Mouse (Mus musculus) liver, embryonic 13.5 days (tissue): ENCODE measurements around the gene Med18. TPM values are rescaled to one million over a fixed set of nuclear protein-coding genes. Genes with fewer than 3 reads are reported as not detected.
"Not testable (repeated sequence)": the region's sequence is repeated elsewhere in the genome, so short reads cannot be mapped to it uniquely, and the experiment has no call there.

ENCODE experiments used
- ATAC-seq: fragments of 200-750 bp; cut with Nextera tagmentation; 2 replicates; pipeline ENCODE4 v1.8.0; 2017; ENCODE audit warnings: low read depth, mild to moderate bottlenecking, moderate number of reproducible peaks, moderate library complexity
- DNase-seq: peaks from one replicate; pipeline ENCODE4 v3.0.0; 2022
- H3K27ac ChIP-seq: fragments of 300-500 bp; sonication (generic); 2 replicates; pipeline ENCODE4 v1.5.1; 2015; ENCODE audit warnings: moderate library complexity, mild to moderate bottlenecking, inconsistent platforms
- H3K27me3 ChIP-seq: fragments of 300-500 bp; sonication (generic); 2 replicates; pipeline ENCODE4 v1.6.1; 2015; ENCODE audit warnings: mild to moderate bottlenecking, inconsistent platforms
- H3K36me3 ChIP-seq: fragments of 300-500 bp; sonication (generic); 2 replicates; pipeline ENCODE4 v1.6.1; 2015; ENCODE audit warnings: mild to moderate bottlenecking, inconsistent platforms
- H3K4me1 ChIP-seq: fragments of 300-500 bp; sonication (generic); replicated peaks from 2 replicates; pipeline ENCODE4 v1.6.1; 2015; ENCODE audit warnings: inconsistent platforms
- H3K4me2 ChIP-seq: fragments of 300-500 bp; sonication (generic); 2 replicates; pipeline ENCODE4 v1.6.1; 2015; ENCODE audit warnings: inconsistent platforms, mild to moderate bottlenecking, moderate library complexity
- H3K4me3 ChIP-seq: fragments of 300-500 bp; sonication (generic); replicated peaks from 2 replicates; pipeline ENCODE4 v1.5.1; 2015; ENCODE audit warnings: mild to moderate bottlenecking, inconsistent platforms
- H3K9ac ChIP-seq: fragments of 300-500 bp; sonication (generic); 2 replicates; pipeline ENCODE4 v1.6.1; 2015; ENCODE audit warnings: mild to moderate bottlenecking, inconsistent platforms
- H3K9me3 ChIP-seq: fragments of 300-500 bp; sonication (generic); replicated peaks from 2 replicates; pipeline ENCODE4 v1.6.1; 2016; ENCODE audit warnings: inconsistent platforms
- WGBS: fragments of 180-500 bp; shearing (Covaris S2); methylation state at CpG from one replicate; pipeline ENCODE4 v1.1.7; 2015; ENCODE audit not compliant: insufficient replicate concordance; 5-methylcytosine and 5-hydroxymethylcytosine counted together
- polyA plus RNA-seq: library from polyadenylated mRNA; unstranded; fragments of >200 nt; fragmentation: Nextera tagmentation; extraction: Ambion mirVana; gene quantifications from 2 replicates; pipeline ENCODE4 v1.2.1, GENCODE M21; 2015

Med18 gene
- polyA plus RNA-seq, 1 experiment from 2014 or later: 17.1 TPM

- Histone ChIP-seq H3K36me3 (peaks cover 68% of the 10 kb centered on the region), H3K4me3 (no peak overlapping the region), H3K27me3 (no peaks in the 10 kb centered on the region), H3K4me1 (peaks cover 23% of the 10 kb centered on the region), H3K27ac (no peak overlapping the region; the same call in 1 of the 2 replicates), H3K4me2 (no peak overlapping the region), H3K9ac (no peak overlapping the region), H3K9me3 (no peaks in the 10 kb centered on the region)
- ATAC-seq: no peak
- WGBS: 57% methylated on average over 20 of the region's 20 CpGs
- no peak for DNase-seq
Measured at GRCm38 (mm10) chr4:132494271-132494918, 30.7 kb upstream of the Med18 start.

DNA sequence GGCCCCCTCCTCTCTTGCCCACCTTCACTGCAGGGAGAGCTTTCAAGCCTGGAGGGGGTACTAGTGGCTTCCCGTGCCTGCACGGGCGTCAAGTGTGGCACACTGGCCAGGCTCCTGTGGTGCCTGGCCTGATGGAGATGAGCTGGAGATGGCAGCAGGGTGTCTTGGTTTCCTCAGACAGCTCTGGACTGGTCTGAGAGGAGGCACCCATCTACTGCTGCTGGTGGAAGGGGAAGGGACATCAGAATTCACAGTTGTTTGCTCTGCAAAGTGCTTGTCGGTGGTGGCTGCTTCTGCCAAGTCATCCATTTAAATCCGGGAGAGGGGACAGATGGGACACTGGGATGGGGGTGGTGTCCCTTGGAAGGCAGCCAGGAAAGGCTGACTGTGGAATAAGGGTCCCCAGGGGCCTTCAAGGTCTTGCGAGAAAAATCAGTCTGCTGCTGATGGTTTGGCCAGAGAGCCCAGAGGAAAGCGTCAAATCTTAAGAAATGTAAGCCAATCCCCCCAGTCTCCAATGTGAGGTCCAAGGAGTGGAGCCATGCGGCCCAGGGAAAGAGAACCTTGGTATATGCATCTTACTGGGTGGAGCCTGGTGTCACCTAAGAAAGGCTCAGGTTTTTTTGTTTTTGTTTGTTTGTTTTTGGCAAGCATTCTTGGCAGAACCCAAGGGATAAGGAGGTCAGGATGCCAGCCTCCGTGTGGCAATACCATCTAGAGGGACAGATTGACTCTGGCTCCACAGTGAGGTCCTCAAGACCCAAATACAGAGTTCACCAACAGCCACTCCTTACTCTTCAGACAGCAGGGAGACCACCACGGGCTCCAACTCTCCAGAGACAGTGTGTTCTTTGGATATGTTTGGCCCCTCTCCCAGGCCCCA lies 28.7 kb upstream of the Med18 start:
- ATAC-seq (peak; percentile 37), DNase-seq (no peak)
- WGBS: 75% methylated on average over 10 of the region's 10 CpGs
- Histone ChIP-seq H3K27ac (peak overlapping the region; percentile 62), H3K36me3 (peaks cover 48% of the 10 kb centered on the region), H3K4me3 (no peak overlapping the region), H3K9me3 (no peaks in the 10 kb centered on the region), H3K4me2 (no peak overlapping the region), H3K9ac (no peak overlapping the region), H3K4me1 (peaks cover 23% of the 10 kb centered on the region), H3K27me3 (no peaks in the 10 kb centered on the region)

- Histone ChIP-seq H3K9me3 (no peaks in the 10 kb centered on the region), H3K4me1 (peaks cover 23% of the 10 kb centered on the region), H3K36me3 (peaks cover 41% of the 10 kb centered on the region), H3K4me2 (no peak overlapping the region), H3K9ac (no peak overlapping the region), H3K27me3 (no peaks in the 10 kb centered on the region), H3K27ac (peak overlapping the region; percentile 62), H3K4me3 (no peak overlapping the region)
- DNase-seq (no peak), ATAC-seq (peak; percentile 54)
- WGBS: 75% methylated on average over 6 of the region's 6 CpGs
Measured at GRCm38 (mm10) chr4:132491748-132492147, 28.0 kb upstream of the Med18 start.

GRCm38 (mm10) chr4:132491057-132491456 lies 27.3 kb upstream of the Med18 start:
- Histone ChIP-seq H3K9ac (no peak overlapping the region), H3K4me3 (no peak overlapping the region), H3K27ac (peak overlapping the region; percentile 48; the same call in 1 of the 2 replicates), H3K4me1 (peaks cover 23% of the 10 kb centered on the region), H3K4me2 (no peak overlapping the region), H3K27me3 (no peaks in the 10 kb centered on the region), H3K9me3 (no peaks in the 10 kb centered on the region), H3K36me3 (peaks cover 34% of the 10 kb centered on the region)
- DNase-seq: no peak
- ATAC-seq: no peak
- WGBS: 76% methylated on average over 8 of the region's 8 CpGs

GRCm38 (mm10) chr4:132490273-132491010 lies 26.7 kb upstream of the Med18 start:
- no peak overlapping the region for H3K9ac ChIP-seq
- 62% methylated on average over 15 of the region's 15 CpGs for WGBS
- H3K4me1 ChIP-seq: peaks cover 23% of the 10 kb centered on the region

DNA sequence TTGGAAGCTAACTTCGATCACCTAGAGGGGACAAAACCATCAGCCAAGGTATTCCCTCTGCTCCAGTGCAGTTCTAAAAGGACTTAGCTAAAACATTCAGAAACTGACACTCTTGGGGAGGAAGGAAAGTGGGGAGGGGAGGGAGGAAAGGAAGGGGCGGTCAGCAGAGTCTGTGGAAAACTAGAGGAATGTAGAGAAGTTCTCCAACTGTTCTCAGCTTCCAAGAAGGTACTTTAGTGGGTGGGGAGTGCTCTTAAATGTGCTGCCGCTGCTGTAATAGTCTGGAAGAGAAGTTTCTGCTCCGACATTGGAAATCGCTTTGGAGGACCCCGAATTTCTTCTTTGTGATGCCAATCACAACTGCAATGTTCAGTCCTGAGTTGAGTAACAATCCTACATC lies 25.3 kb upstream of the Med18 start:
- H3K9me3 ChIP-seq: no peaks in the 10 kb centered on the region
- H3K4me1 ChIP-seq: peaks cover 23% of the 10 kb centered on the region
- H3K4me2 ChIP-seq: no peak overlapping the region
- H3K36me3 ChIP-seq: peaks cover 17% of the 10 kb centered on the region
- ATAC-seq (no peak), DNase-seq (no peak)
- no peak overlapping the region for H3K4me3 ChIP-seq
- H3K9ac ChIP-seq: no peak overlapping the region
- WGBS: 71% methylated on average over 6 of the region's 6 CpGs
- H3K27ac ChIP-seq: no peak overlapping the region
- no peaks in the 10 kb centered on the region for H3K27me3 ChIP-seq

More at GRCm38 (mm10) chr4:132490273-132491010, 26.7 kb upstream of the Med18 start:
- Histone ChIP-seq H3K27me3 (no peaks in the 10 kb centered on the region), H3K9me3 (no peaks in the 10 kb centered on the region), H3K4me3 (no peak overlapping the region), H3K27ac (no peak overlapping the region), H3K36me3 (peaks cover 30% of the 10 kb centered on the region), H3K4me2 (no peak overlapping the region)
- no peak for DNase-seq
- ATAC-seq: no peak

DNA sequence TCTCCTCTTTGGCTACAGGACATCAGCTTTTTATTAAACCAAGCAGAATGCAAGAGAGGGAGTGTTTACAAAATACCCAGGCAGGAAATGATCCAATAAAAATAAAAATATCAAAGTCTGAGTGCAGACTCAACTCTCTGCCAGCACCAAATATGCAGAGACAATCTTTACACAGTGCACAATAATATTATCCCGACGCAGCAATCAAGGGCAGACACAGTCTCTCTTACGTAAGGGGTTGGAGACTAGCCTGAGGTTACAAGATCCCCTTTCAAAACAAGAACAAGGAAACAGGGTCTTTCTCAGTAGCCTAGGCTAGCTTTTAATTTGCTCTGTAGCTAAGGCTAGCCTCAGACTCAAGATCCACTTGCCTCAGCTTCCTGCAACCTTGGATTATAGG lies 24.8 kb upstream of the Med18 start:
- WGBS: 79% methylated on average over 3 of the region's 3 CpGs
- DNase-seq (no peak), ATAC-seq (no peak)
- H3K9me3 ChIP-seq: no peaks in the 10 kb centered on the region
- H3K4me3 ChIP-seq: no peak overlapping the region
- no peak overlapping the region for H3K27ac ChIP-seq
- H3K9ac ChIP-seq: no peak overlapping the region
- peaks cover 12% of the 10 kb centered on the region for H3K36me3 ChIP-seq
- no peak overlapping the region for H3K4me2 ChIP-seq
- H3K4me1 ChIP-seq: peaks cover 23% of the 10 kb centered on the region
- no peaks in the 10 kb centered on the region for H3K27me3 ChIP-seq

DNA sequence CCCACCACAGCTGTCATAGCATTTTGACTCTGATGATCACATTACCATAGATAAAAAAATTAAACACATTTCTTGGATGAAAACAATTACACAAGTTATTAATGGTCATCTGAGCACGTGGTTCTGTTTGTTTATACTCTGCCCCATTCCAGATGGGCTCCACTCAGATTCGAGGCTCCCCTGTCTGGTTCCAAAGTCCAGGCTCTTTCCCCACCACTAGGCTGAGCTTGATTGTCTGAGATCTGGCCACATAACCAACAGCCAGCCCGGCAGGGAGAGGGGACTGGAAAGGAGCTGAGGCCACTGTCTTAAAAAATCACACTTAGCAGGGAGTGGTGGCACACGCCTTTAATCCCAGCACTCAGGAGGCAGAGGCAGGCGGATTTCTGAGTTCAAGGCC lies 21.1 kb upstream of the Med18 start:
- no peak for DNase-seq
- H3K27ac ChIP-seq: peak overlapping the region; percentile 43; the same call in 1 of the 2 replicates
- WGBS: 52% methylated on average over 5 of the region's 5 CpGs
- no peak overlapping the region for H3K4me3 ChIP-seq
- H3K4me2 ChIP-seq: no peak overlapping the region
- ATAC-seq: no peak; the same call in 1 of the 2 replicates
- H3K27me3 ChIP-seq: no peaks in the 10 kb centered on the region
- no peaks in the 10 kb centered on the region for H3K36me3 ChIP-seq
- H3K4me1 ChIP-seq: peaks cover 11% of the 10 kb centered on the region
- no peaks in the 10 kb centered on the region for H3K9me3 ChIP-seq
- no peak overlapping the region for H3K9ac ChIP-seq

DNA sequence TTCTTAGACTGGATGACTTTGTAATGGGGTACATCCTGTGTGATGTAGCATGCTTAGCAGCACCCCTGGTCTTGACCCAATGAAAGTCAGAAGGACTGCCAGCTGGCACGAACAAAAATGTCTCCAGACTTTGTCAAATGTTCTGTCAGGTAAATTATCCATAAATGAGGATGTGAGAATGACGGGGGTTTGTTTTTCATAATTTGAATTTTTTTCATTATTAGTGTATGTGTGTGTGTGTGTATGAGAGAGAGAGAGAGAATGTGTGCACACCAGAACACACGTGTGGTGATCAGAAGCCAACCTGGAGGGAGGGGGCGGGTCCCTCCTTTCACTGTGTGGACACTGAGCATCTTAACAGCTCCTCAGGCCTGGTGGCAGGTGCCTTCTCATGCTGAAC lies 20.5 kb upstream of the Med18 start:
- Histone ChIP-seq H3K9ac (no peak overlapping the region), H3K4me1 (peaks cover 11% of the 10 kb centered on the region), H3K27me3 (no peaks in the 10 kb centered on the region), H3K36me3 (no peaks in the 10 kb centered on the region), H3K4me2 (no peak overlapping the region), H3K9me3 (no peaks in the 10 kb centered on the region), H3K4me3 (no peak overlapping the region), H3K27ac (no peak overlapping the region)
- no peak for ATAC-seq
- WGBS: 63% methylated on average over 4 of the region's 4 CpGs
- DNase-seq: no peak

GRCm38 (mm10) chr4:132482956-132483608 lies 19.4 kb upstream of the Med18 start:
- ATAC-seq (peak; percentile 57; the same call in 1 of the 2 replicates), DNase-seq (no peak)
- WGBS: 69% methylated on average over 13 of the region's 13 CpGs
- no peak overlapping the region for H3K9ac ChIP-seq
- H3K36me3 ChIP-seq: no peaks in the 10 kb centered on the region
- H3K4me2 ChIP-seq: no peak overlapping the region
- H3K4me1 ChIP-seq: peaks cover 11% of the 10 kb centered on the region
- no peaks in the 10 kb centered on the region for H3K27me3 ChIP-seq
- peak overlapping the region; percentile 16; the same call in 1 of the 2 replicates for H3K27ac ChIP-seq
- no peak overlapping the region for H3K4me3 ChIP-seq
- no peaks in the 10 kb centered on the region for H3K9me3 ChIP-seq

- not testable (repeated sequence) for H3K27me3 ChIP-seq, H3K9me3 ChIP-seq, H3K4me3 ChIP-seq, H3K36me3 ChIP-seq, ATAC-seq, H3K4me2 ChIP-seq, DNase-seq, H3K27ac ChIP-seq, H3K9ac ChIP-seq
- 53% methylated on average over 3 of the region's 3 CpGs for WGBS
- peaks cover 11% of the 10 kb centered on the region for H3K4me1 ChIP-seq
Measured at GRCm38 (mm10) chr4:132482104-132482503, 18.4 kb upstream of the Med18 start.
